Mouse (Mus musculus) thymus, postnatal 36 days (tissue): Measurements from ENCODE around the gene Cttnbp2.
"Not testable (repeated sequence)": the region's sequence is repeated elsewhere in the genome, so short reads cannot be mapped to it uniquely, and the experiment has no call there.

ENCODE experiments used
- DNase-seq, 2 experiments: peaks; one replicate each; pipeline ENCODE4 v3.0.0; 2022; ENCODE audit warnings: mixed read lengths in 2 of 2

The Cttnbp2 gene

GRCm38 (mm10) chr6:18411505-18412225 is 103.0 kb downstream of the Cttnbp2 start:
- no peak for DNase-seq

- DNase-seq, result no peak
Observed at GRCm38 (mm10) chr6:18408445-18408844, 106.2 kb downstream of the Cttnbp2 start.

- DNase-seq, result no peak
Observed at GRCm38 (mm10) chr6:18401066-18401674, 113.5 kb downstream of the Cttnbp2 start.

GRCm38 (mm10) chr6:18381380-18381779 is 133.3 kb downstream of the Cttnbp2 start:
- no peak for DNase-seq

GRCm38 (mm10) chr6:18380300-18381202 is 134.1 kb downstream of the Cttnbp2 start:
- DNase-seq, result no peak

- not testable (repeated sequence) for DNase-seq
Observed at GRCm38 (mm10) chr6:18377755-18378154, 136.9 kb downstream of the Cttnbp2 start.

- no peak for DNase-seq
Observed at GRCm38 (mm10) chr6:18374744-18375143, 139.9 kb downstream of the Cttnbp2 start.

GRCm38 (mm10) chr6:18373652-18374051 is 141.0 kb downstream of the Cttnbp2 start:
- DNase-seq, result no peak

GRCm38 (mm10) chr6:18372447-18373228 is 142.0 kb downstream of the Cttnbp2 start:
- DNase-seq, result peak; percentile 12 to 20

- DNase-seq, result no peak
Observed at GRCm38 (mm10) chr6:18369723-18370122, 144.9 kb downstream of the Cttnbp2 start.

GRCm38 (mm10) chr6:18369054-18369453 is 145.6 kb downstream of the Cttnbp2 start:
- no peak for DNase-seq

- no peak for DNase-seq
Observed at GRCm38 (mm10) chr6:18362232-18362631, 152.4 kb downstream of the Cttnbp2 start.

GRCm38 (mm10) chr6:18360955-18361354 is 153.7 kb downstream of the Cttnbp2 start:
- no peak for DNase-seq

- no peak for DNase-seq
Observed at GRCm38 (mm10) chr6:18360154-18360553, 154.5 kb downstream of the Cttnbp2 start.

- DNase-seq, result no peak
Observed at GRCm38 (mm10) chr6:18349153-18349858, 165.3 kb downstream of the Cttnbp2 start.

GRCm38 (mm10) chr6:18344272-18344671 is 170.4 kb downstream of the Cttnbp2 start:
- no peak for DNase-seq

GRCm38 (mm10) chr6:18338307-18338706 is 176.3 kb downstream of the Cttnbp2 start:
- DNase-seq, result no peak

- DNase-seq, result no peak
Observed at GRCm38 (mm10) chr6:18335393-18335792, 179.2 kb downstream of the Cttnbp2 start.

- DNase-seq, result no peak
Observed at GRCm38 (mm10) chr6:18322950-18323349, 191.7 kb downstream of the Cttnbp2 start.
